Mouse (Mus musculus): ENCODE results near the gene Mif4gd. TPM values are rescaled to one million over a fixed set of nuclear protein-coding genes. Genes with fewer than 3 reads are reported as not detected.
"Not testable (repeated sequence)": the region's sequence is repeated elsewhere in the genome, so short reads cannot be mapped to it uniquely, and the experiment has no call there.

Gene Mif4gd
- total RNA-seq (2021): 10 to 100 TPM; 14.4 to 14.6 TPM

DNA sequence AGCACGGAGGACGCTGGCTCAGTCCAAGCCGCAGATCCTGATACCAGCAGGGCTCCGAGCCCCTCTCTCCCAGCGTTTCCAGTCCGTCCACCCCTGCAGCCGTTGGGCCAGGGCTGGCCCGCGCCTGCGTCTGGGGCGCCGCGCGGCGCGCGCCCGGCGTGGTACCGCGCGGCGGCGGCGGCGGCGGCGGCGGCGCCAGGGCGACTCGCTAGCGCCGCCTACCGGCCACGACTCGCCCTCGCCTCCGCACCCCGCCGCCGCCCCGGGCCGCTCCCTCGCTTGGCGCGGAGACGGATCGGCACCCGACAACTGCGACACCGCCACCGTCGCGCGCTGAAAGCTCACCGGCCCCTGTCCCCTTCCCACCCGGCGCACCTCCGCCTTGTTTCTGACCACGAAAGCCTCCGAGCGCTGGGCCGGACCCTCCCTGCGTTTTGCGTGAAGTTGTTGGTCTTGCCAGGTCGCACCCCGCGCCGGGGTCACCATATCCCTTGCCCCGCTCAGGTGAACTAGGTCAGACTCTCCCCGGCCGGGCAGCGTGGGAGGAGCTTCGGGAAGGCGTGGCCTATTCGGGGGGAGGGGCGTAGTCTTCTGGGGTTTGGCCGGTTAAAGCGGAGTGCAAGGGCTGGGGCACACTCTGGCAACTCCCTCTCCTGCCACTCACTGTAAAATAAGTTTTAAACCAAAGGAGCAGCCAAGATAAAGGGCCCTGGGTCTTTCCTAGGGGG lies at the start of gene Mif4gd:
TSS of gene Mif4gd (minus strand) at position 560 of the 728 bp plus-strand sequence.
- intact Hi-C loops (cut with DNase I): no loop called here

DNA sequence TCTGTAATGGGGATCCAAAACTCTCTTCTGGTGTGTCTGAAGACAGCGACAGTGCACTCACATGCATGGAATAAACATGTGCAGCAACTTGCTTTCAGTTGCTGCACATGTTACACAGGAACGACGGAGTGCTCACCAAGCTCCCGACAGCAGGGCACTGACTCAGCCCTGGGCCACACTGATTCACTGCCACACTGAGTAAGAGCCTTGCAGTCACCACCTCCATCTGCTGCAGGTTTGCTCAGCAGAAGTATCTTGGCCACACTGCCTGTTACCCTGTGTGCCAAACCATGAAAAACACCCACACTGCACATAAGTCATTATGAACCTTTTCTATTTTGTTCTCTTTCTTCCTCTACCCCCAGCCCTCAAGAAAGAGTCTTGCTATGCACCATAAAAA lies 47.6 kb upstream of the Mif4gd start:
- no peak for DNase-seq (ENCODE audit: extremely low spot score in 1 of 2, low spot score in 2 of 2)

More for the DNA sequence above, at the start of gene Mif4gd:
- peak; percentile 56 to 90 for DNase-seq (ENCODE audit: extremely low spot score in 1 of 2, low spot score in 2 of 2)

GRCm38 (mm10) chr11:115658521-115658920 lies 45.8 kb upstream of the Mif4gd start:
- DNase-seq (ENCODE audit: extremely low spot score in 1 of 2, low spot score in 2 of 2): no peak
- intact Hi-C loops (cut with DNase I): no loop called here

More for the DNA sequence above, 47.6 kb upstream of the Mif4gd start:
- intact Hi-C loops (cut with DNase I): no loop called here

DNA sequence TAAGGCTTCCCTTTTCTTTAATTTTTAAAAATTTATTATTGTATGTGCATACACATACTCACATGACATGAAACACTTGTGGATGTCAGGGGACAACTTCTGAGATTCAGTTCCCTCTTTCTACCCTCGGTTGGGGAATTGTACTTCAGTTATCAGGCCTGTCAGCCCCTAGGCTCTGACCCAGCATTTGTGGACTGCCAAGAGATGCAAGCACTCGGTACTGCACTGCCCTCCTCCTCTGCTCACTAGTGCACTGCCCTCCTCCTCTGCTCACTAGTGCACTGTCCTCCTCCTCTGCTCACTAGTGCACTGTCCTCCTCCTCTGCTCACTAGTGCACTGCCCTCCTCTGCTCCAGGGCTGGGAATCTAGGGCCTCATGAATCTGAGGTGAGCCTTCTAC lies 41.4 kb upstream of the Mif4gd start:
- DNase-seq (ENCODE audit: extremely low spot score in 1 of 2, low spot score in 2 of 2): no peak
- intact Hi-C loops (cut with DNase I): no loop called here

DNA sequence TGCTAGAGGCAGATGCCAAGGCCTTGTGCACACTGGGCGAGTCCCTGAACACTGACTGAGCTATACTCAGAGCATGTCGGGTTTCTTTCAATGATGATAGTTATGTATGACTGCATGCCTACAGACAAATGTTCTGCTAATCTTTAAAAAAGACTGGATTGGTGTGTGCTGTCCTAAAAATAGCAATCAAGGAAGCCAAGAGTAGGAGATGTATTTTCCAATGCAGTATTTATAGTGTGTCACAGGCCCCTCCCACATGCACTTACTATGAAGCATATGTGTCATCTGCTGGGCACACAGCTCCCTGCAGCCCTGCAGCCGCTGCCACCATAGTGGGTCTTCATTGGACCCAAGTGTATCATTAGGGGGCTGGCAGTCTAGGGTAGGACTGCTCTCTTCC lies 40.4 kb upstream of the Mif4gd start:
- intact Hi-C loops (cut with DNase I): no loop called here
- peak in 1 of 2 experiments; percentile 57 for DNase-seq (ENCODE audit: extremely low spot score in 1 of 2, low spot score in 2 of 2)

DNA sequence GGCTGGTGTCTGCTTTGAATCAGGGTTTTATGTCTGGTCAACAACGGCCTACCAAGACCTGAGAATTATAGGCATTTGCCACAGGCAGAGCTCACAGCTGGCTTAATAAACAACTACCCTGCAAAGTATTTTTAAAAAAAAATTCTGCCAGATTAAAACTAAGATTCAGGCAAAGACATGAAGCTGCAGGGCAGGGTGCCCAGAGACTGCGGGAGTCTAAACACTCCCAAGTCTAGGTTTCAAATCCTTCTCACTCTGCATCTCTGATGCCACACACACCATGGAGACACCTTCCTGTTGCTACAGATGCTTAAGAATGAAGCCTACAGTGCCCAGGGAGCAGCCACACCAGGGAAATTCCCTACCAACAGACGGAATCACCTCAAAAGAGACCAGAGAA lies 38.9 kb upstream of the Mif4gd start:
- intact Hi-C loops (cut with DNase I): no loop called here

GRCm38 (mm10) chr11:115649706-115650105 lies 36.9 kb upstream of the Mif4gd start:
- intact Hi-C loops (cut with DNase I): loop anchor here (5.0 kb wide), 1 partner anchor 163 kb away; the partner anchor contains the start of genes Caskin2 and Tsen54
- peak in 1 of 2 experiments; percentile 51 for DNase-seq (ENCODE audit: extremely low spot score in 1 of 2, low spot score in 2 of 2)

More for the DNA sequence above, 38.9 kb upstream of the Mif4gd start:
- DNase-seq (ENCODE audit: extremely low spot score in 1 of 2, low spot score in 2 of 2): no peak

DNA sequence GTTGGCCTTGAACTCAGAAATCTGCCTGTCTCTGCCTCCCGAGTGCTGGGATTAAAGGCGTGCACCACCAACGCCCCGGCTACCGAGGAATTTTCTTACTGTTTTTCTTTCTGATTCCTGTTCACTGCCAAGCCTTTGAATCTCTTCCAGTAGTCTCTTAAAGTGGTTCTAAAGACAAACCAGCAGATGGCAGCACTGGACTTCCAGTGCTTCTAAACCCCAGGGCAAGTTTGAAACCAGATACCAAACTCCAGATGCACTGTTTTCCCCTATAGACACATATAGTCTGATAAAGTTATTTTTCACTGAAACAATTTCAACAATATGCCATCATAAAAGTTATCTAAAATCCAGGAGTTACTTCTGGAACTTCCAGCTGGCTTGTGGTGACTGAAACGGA lies 34.7 kb upstream of the Mif4gd start:
- intact Hi-C loops (cut with DNase I): loop anchor here (2.0 to 5.0 kb wide), 2 partner anchors 67 to 165 kb away; partner anchors contain the start of genes Caskin2 and Tsen54
- DNase-seq (ENCODE audit: extremely low spot score in 1 of 2, low spot score in 2 of 2): peak; percentile 52 to 63

DNA sequence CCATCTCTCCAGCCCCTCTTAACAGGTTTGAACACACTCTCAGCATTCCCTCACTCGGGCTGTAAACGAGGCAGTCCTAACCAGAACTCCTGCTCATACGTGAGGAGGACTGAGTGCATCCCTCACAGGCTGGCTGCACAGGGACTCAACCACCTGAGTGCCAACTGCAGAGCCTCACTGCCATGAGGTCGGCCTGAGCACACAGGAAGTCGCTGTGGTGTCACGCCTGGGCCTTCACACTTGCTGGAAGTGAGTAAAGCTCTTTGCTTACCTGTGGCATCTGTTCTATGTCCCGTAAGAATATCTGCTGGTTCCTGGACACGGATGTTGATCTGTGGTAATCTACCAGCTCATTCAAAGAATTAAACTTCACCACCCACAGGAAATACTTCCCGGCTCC lies 33.7 kb upstream of the Mif4gd start:
- no peak for DNase-seq (ENCODE audit: extremely low spot score in 1 of 2, low spot score in 2 of 2)
- intact Hi-C loops (cut with DNase I): loop anchor here (2.0 to 5.0 kb wide), 2 partner anchors 68 to 166 kb away; partner anchors contain the start of genes Caskin2 and Tsen54

GRCm38 (mm10) chr11:115645498-115645897 lies 32.7 kb upstream of the Mif4gd start:
- DNase-seq (ENCODE audit: extremely low spot score in 1 of 2, low spot score in 2 of 2): not testable (repeated sequence)
- intact Hi-C loops (cut with DNase I): loop anchor here (5.0 kb wide), 1 partner anchor 167 kb away; the partner anchor contains the start of genes Caskin2 and Tsen54

DNA sequence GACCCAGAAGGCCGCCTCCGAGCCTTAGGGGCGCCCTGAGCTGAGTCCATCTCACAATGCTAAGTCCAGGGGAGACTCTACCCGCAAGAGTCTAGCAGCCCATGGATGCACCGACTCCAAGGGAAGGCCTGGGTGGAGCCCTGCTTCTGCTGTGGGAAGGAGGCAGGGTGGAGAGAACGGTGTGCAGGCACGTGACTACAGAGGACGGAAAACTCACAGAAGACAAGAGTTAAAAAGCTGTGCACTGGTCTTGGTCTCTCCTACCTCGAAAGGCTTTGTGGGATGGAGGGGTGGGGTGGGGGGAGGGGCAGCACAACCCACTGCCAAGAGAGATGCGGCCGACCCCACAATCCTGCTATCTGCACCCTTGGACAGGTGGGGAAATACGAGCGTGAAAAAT lies 31.5 kb upstream of the Mif4gd start:
- intact Hi-C loops (cut with DNase I): no loop called here
- no peak for DNase-seq (ENCODE audit: extremely low spot score in 1 of 2, low spot score in 2 of 2)

GRCm38 (mm10) chr11:115643265-115643664 lies 30.5 kb upstream of the Mif4gd start:
- intact Hi-C loops (cut with DNase I): no loop called here

DNA sequence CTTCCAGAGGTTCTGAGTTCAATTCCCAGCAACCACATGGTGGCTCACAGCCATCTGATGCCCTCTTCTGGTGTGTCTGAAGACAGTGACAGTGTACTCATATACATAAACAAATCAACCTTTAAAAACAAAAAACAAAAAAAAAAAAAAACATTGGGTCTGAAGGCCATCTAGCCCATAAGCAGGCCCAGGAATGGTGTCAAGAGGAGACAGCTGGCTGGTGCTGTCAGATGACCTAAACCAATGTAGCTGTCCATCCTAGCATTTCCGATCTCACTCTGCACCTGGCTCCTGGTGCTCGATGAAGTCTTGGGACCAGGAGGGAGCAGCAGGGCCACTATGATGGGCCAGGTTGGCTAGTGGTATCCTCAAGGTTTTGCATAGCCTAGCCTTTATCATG lies 29.9 kb upstream of the Mif4gd start:
- intact Hi-C loops (cut with DNase I): no loop called here
- DNase-seq (ENCODE audit: extremely low spot score in 1 of 2, low spot score in 2 of 2): no peak

More at GRCm38 (mm10) chr11:115643265-115643664, 30.5 kb upstream of the Mif4gd start:
- DNase-seq (ENCODE audit: extremely low spot score in 1 of 2, low spot score in 2 of 2): no peak

- no peak for DNase-seq (ENCODE audit: extremely low spot score in 1 of 2, low spot score in 2 of 2)
- intact Hi-C loops (cut with DNase I): no loop called here
These were observed 28.9 kb upstream of the Mif4gd start for GRCm38 (mm10) chr11:115641664-115642036.

DNA sequence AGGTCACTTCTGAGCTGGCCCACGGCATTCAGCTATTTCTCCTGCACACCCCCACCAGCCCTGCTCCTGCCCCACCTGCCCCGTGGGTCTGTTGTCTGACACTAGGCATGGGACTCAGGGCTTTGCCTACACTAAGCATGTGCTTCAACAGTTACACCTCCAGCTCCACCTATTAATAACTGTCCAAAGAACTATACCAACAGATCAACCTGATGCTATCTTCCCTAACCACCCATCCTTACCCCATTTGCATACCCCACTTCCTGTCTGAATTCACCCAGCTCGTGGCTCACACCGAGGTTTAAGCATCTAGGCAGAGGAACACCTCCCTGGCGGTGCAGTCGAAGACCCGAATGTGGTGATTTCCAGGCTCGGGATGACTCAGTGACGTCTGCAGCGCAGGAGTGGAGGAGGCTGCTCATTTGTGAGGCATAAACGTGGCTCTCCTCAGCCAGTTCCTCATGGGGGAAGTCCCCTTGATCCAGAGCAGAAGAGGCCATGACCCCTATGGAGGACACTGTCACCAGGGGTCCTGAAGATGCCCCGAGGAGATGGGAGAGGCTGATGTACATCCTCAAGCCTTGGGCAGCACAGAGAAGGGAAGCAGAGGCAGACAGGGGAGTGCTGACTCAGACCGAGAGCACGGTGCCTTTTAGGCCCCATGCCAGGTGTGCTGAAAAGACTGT lies 28.4 kb upstream of the Mif4gd start:
- intact Hi-C loops (cut with DNase I): no loop called here
- no peak for DNase-seq (ENCODE audit: extremely low spot score in 1 of 2, low spot score in 2 of 2)

DNA sequence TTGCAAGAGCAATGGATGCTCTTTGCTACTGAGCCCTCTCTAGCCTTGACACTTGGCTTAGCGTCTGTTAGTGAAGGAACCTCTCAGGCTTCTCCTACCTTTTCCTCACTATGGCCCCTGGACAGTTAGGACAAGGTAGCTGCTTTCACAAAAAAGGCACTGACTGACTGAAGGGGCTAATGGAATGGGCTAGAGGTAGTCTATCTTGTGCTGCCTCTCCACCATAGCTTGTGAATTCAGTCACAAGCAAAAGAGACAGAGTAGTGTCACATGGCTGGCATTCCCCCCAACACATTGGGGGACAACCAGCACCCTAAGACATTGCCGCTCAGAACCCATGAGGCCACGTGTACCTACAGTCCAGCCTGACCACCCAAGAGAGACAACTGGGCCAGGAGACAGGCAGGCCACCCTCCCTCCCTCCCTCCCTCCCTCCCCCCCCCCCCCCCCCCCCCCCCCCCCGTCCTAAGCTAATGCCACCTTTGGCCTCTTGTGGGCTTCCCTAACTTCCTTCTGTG lies 27.6 kb upstream of the Mif4gd start:
- intact Hi-C loops (cut with DNase I): no loop called here
- DNase-seq (ENCODE audit: extremely low spot score in 1 of 2, low spot score in 2 of 2): no peak

- intact Hi-C loops (cut with DNase I): no loop called here
- DNase-seq (ENCODE audit: extremely low spot score in 1 of 2, low spot score in 2 of 2): no peak
These were observed 26.8 kb upstream of the Mif4gd start for GRCm38 (mm10) chr11:115639540-115639939.

GRCm38 (mm10) chr11:115638498-115639409 lies 26.0 kb upstream of the Mif4gd start:
- DNase-seq (ENCODE audit: extremely low spot score in 1 of 2, low spot score in 2 of 2): no peak
- intact Hi-C loops (cut with DNase I): no loop called here

- no peak for DNase-seq (ENCODE audit: extremely low spot score in 1 of 2, low spot score in 2 of 2)
- intact Hi-C loops (cut with DNase I): no loop called here
These were observed 24.2 kb upstream of the Mif4gd start for GRCm38 (mm10) chr11:115636960-115637359.
